Mouse (Mus musculus) spleen, adult 2 months (tissue): ENCODE results near the gene Atp8a2. TPM values are rescaled to one million over a fixed set of nuclear protein-coding genes. Genes with fewer than 3 reads are reported as not detected.
"Not testable (repeated sequence)": the region's sequence is repeated elsewhere in the genome, so short reads cannot be mapped to it uniquely, and the experiment has no call there.

ENCODE experiments used
- DNase-seq, 2 experiments: peaks; one replicate each; pipeline versions ENCODE4 v3.0.0 to v3.0.0-alpha.2; 2012 to 2021; ENCODE audit warnings: low spot score in 2 of 2, low read depth in 1 of 2
- H3K27ac ChIP-seq: fragments of 200-500 bp; 2 replicates; pipeline ENCODE4 v1.5.1; 2012; ENCODE audit warnings: low read length, inconsistent platforms; ENCODE audit not compliant: insufficient read depth
- H3K27me3 ChIP-seq: fragments of 200-500 bp; 2 replicates; pipeline ENCODE4 v1.6.1; 2012; ENCODE audit warnings: mild to moderate bottlenecking, moderate library complexity, low read length, inconsistent platforms; ENCODE audit not compliant: control insufficient read depth, insufficient read depth
- H3K36me3 ChIP-seq: fragments of 200-500 bp; 2 replicates; pipeline ENCODE4 v1.6.1; 2012; ENCODE audit warnings: mild to moderate bottlenecking, low read length, inconsistent platforms; ENCODE audit not compliant: control insufficient read depth, insufficient read depth
- H3K4me1 ChIP-seq: fragments of 200-500 bp; 2 replicates; pipeline ENCODE4 v1.6.1; 2011; ENCODE audit warnings: inconsistent platforms; ENCODE audit not compliant: control insufficient read depth, insufficient read depth, insufficient read length
- H3K4me3 ChIP-seq: fragments of 200-500 bp; 2 replicates; pipeline ENCODE4 v1.5.1; 2011; ENCODE audit warnings: mild to moderate bottlenecking, inconsistent platforms; ENCODE audit not compliant: insufficient read depth, insufficient read length; ENCODE audit errors: extremely low read depth
- CTCF ChIP-seq: fragments of 200-500 bp; IDR thresholded peaks from 2 replicates; pipeline ENCODE4 v1.5.1; 2011; ENCODE audit warnings: mild to moderate bottlenecking, inconsistent platforms; ENCODE audit not compliant: insufficient read depth, insufficient read length, insufficient replicate concordance; ENCODE audit errors: extremely low read depth
- POLR2A ChIP-seq: fragments of 200-500 bp; IDR thresholded peaks from 2 replicates; pipeline ENCODE4 v1.6.1; 2011; ENCODE audit warnings: low read depth, low read length, inconsistent platforms
- WGBS: fragments of 180-500 bp; shearing (Covaris S2); methylation state at CpG from one replicate; pipeline ENCODE4 v1.1.7; 2018; 5-methylcytosine and 5-hydroxymethylcytosine counted together
- polyA plus RNA-seq: library from polyadenylated mRNA; depleted of rRNA; stranded (reverse); fragments of >200 nt; gene quantifications from 2 replicates; pipeline ENCODE4 v1.2.3, GENCODE M21; 2012

Gene Atp8a2
- polyA plus RNA-seq, 1 experiment, result 0.32 TPM

GRCm38 (mm10) chr14:59624326-59624885 is 572.6 kb downstream of the Atp8a2 start:
- WGBS, result 65% methylated on average over 9 of the region's 9 CpGs
- peaks cover 9% of the 10 kb centered on the region for H3K27me3 ChIP-seq
- H3K27ac ChIP-seq, result no peak overlapping the region
- no peak overlapping the region for H3K4me3 ChIP-seq
- TF ChIP-seq CTCF, result no peak
- no peak for TF ChIP-seq POLR2A
- H3K4me1 ChIP-seq, result peaks cover 4% of the 10 kb centered on the region; the same call in 1 of the 2 replicates
- H3K36me3 ChIP-seq, result no peaks in the 10 kb centered on the region
- no peak for DNase-seq

GRCm38 (mm10) chr14:59616802-59617201 is 580.2 kb downstream of the Atp8a2 start:
- TF ChIP-seq CTCF, result no peak
- TF ChIP-seq POLR2A, result no peak
- Histone ChIP-seq H3K4me1 (no peaks in the 10 kb centered on the region), H3K36me3 (no peaks in the 10 kb centered on the region), H3K4me3 (no peak overlapping the region), H3K27me3 (no peaks in the 10 kb centered on the region), H3K27ac (no peak overlapping the region)
- no peak for DNase-seq
- WGBS, result 86% methylated on average over 7 of the region's 7 CpGs

GRCm38 (mm10) chr14:59614149-59614548 is 582.8 kb downstream of the Atp8a2 start:
- H3K4me3 ChIP-seq, H3K4me1 ChIP-seq, DNase-seq, H3K36me3 ChIP-seq, H3K27ac ChIP-seq, H3K27me3 ChIP-seq: not testable (repeated sequence)
- WGBS, result 65% methylated on average over 3 of the region's 3 CpGs

- 53% methylated on average over 14 of the region's 14 CpGs for WGBS
- no peak for TF ChIP-seq POLR2A
- TF ChIP-seq CTCF, result peak; percentile 30; the same call in 1 of the 2 replicates
- no peak overlapping the region for H3K4me3 ChIP-seq
- DNase-seq, result peak; percentile 4 to 22
- no peaks in the 10 kb centered on the region for H3K27me3 ChIP-seq
- H3K27ac ChIP-seq, result no peak overlapping the region
- no peaks in the 10 kb centered on the region for H3K36me3 ChIP-seq
- H3K4me1 ChIP-seq, result no peaks in the 10 kb centered on the region
These were observed 583.9 kb downstream of the Atp8a2 start for GRCm38 (mm10) chr14:59612920-59613625.

GRCm38 (mm10) chr14:59607021-59607420 is 590.0 kb downstream of the Atp8a2 start:
- Histone ChIP-seq H3K27me3 (no peaks in the 10 kb centered on the region), H3K4me3 (no peak overlapping the region), H3K36me3 (no peaks in the 10 kb centered on the region), H3K27ac (no peak overlapping the region), H3K4me1 (no peaks in the 10 kb centered on the region)
- TF ChIP-seq CTCF (no peak), POLR2A (no peak)
- WGBS, result 31% methylated on average over 3 of the region's 3 CpGs
- no peak for DNase-seq

GRCm38 (mm10) chr14:59605671-59606353 is 591.2 kb downstream of the Atp8a2 start:
- no peaks in the 10 kb centered on the region for H3K36me3 ChIP-seq
- H3K27me3 ChIP-seq, result peaks cover 2% of the 10 kb centered on the region; the same call in 1 of the 2 replicates
- 29% methylated on average over 5 of the region's 5 CpGs for WGBS
- H3K27ac ChIP-seq, result no peak overlapping the region
- H3K4me1 ChIP-seq, result no peaks in the 10 kb centered on the region
- no peak overlapping the region for H3K4me3 ChIP-seq
- peak; percentile 35 to 65 for DNase-seq
- TF ChIP-seq POLR2A, result no peak
- peak; percentile 54; the same call in 1 of the 2 replicates for TF ChIP-seq CTCF

- no peak for TF ChIP-seq CTCF
- H3K27ac ChIP-seq, result no peak overlapping the region
- no peak overlapping the region for H3K4me3 ChIP-seq
- H3K27me3 ChIP-seq, result peaks cover 2% of the 10 kb centered on the region; the same call in 1 of the 2 replicates
- 64% methylated on average over 5 of the region's 5 CpGs for WGBS
- no peak for DNase-seq
- no peaks in the 10 kb centered on the region for H3K36me3 ChIP-seq
- no peaks in the 10 kb centered on the region for H3K4me1 ChIP-seq
These were observed 592.9 kb downstream of the Atp8a2 start for GRCm38 (mm10) chr14:59604002-59604645.
